Mouse (Mus musculus): ENCODE measurements around the gene Gpx3. TPM values are rescaled to one million over a fixed set of nuclear protein-coding genes. Genes with fewer than 3 reads are reported as not detected.
"Not testable (repeated sequence)": the region's sequence is repeated elsewhere in the genome, so short reads cannot be mapped to it uniquely, and the experiment has no call there.

The Gpx3 gene
- total and polyA plus RNA-seq, 3 experiments = 256 to 729 (median 580) TPM

- peak; percentile 86 for DNase-seq
Measured at GRCm38 (mm10) chr11:54936035-54936770, 34.0 kb downstream of the Gpx3 start.

- no peak for DNase-seq
Measured at GRCm38 (mm10) chr11:54936771-54937140, 34.5 kb downstream of the Gpx3 start.

GRCm38 (mm10) chr11:54939501-54939900 lies 37.2 kb downstream of the Gpx3 start:
- peak; percentile 68 for DNase-seq

GRCm38 (mm10) chr11:54940056-54940455 lies 37.8 kb downstream of the Gpx3 start:
- DNase-seq = peak; percentile 83

GRCm38 (mm10) chr11:54944702-54945101 lies 42.4 kb downstream of the Gpx3 start:
- DNase-seq = no peak

GRCm38 (mm10) chr11:54949717-54950116 lies 47.5 kb downstream of the Gpx3 start:
- DNase-seq = peak; percentile 59

GRCm38 (mm10) chr11:54950684-54951083 lies 48.4 kb downstream of the Gpx3 start:
- peak; percentile 65 for DNase-seq

GRCm38 (mm10) chr11:54952651-54953050 lies 50.4 kb downstream of the Gpx3 start:
- DNase-seq = peak; percentile 64

GRCm38 (mm10) chr11:54953993-54954446 lies 51.8 kb downstream of the Gpx3 start:
- DNase-seq = no peak

GRCm38 (mm10) chr11:54954716-54955115 lies 52.5 kb downstream of the Gpx3 start:
- no peak for DNase-seq

GRCm38 (mm10) chr11:54955400-54955734 lies 53.1 kb downstream of the Gpx3 start:
- not testable (repeated sequence) for DNase-seq

GRCm38 (mm10) chr11:54955735-54956480 lies 53.7 kb downstream of the Gpx3 start:
- DNase-seq = peak; percentile 99

- DNase-seq = no peak
Measured at GRCm38 (mm10) chr11:54956912-54957311, 54.7 kb downstream of the Gpx3 start.

- not testable (repeated sequence) for DNase-seq
Measured at GRCm38 (mm10) chr11:54957708-54958107, 55.5 kb downstream of the Gpx3 start.

- no peak for DNase-seq
Measured at GRCm38 (mm10) chr11:54958571-54959073, 56.4 kb downstream of the Gpx3 start.

Other genes starting within 250 kb of the Gpx3 start
- 10 to 100 TPM; 16.3 to 24.2 TPM for gene Cdc42se2, start 114.8 kb upstream of the Gpx3 start, total RNA-seq (2021)
- 9.8 and 11.6 TPM in 2 replicates for gene Cdc42se2, start 114.8 kb upstream of the Gpx3 start, polyA plus RNA-seq (2012; rRNA removed)
- gene Lyrm7, start 41.5 kb upstream of the Gpx3 start, total RNA-seq (2021) = 10 to 100 TPM; 14.3 to 20.8 TPM
- gene Lyrm7, start 41.5 kb upstream of the Gpx3 start, polyA plus RNA-seq (2012; rRNA removed) = 0.27 and 0.38 TPM in 2 replicates
- 100 to 1,000 TPM; 339 to 391 TPM for gene Hint1, start 36.1 kb upstream of the Gpx3 start, total RNA-seq (2021)
- gene Hint1, start 36.1 kb upstream of the Gpx3 start, polyA plus RNA-seq (2012; rRNA removed) = 610 and 630 TPM in 2 replicates
- 10 to 100 TPM; 82.2 to 88.8 TPM for gene Tnip1, start 60.5 kb downstream of the Gpx3 start, total RNA-seq (2021)
- gene Tnip1, start 60.5 kb downstream of the Gpx3 start, polyA plus RNA-seq (2012; rRNA removed) = 59.0 and 63.6 TPM in 2 replicates
- 100 to 1,000 TPM; 116 to 185 TPM for gene Anxa6, start 131.0 kb downstream of the Gpx3 start, total RNA-seq (2021)
- 54.6 and 58.7 TPM in 2 replicates for gene Anxa6, start 131.0 kb downstream of the Gpx3 start, polyA plus RNA-seq (2012; rRNA removed)
- gene Ccdc69, start 175.7 kb downstream of the Gpx3 start, total RNA-seq (2021) = 10 to 100 TPM in 1 of 2 experiments, 1 to 10 TPM in 1; 9.5 to 14.8 TPM
- gene Ccdc69, start 175.7 kb downstream of the Gpx3 start, polyA plus RNA-seq (2012; rRNA removed) = 1.9 and 2.1 TPM in 2 replicates
- 100 to 1,000 TPM; 232 to 283 TPM for gene Gm2a, start 195.7 kb downstream of the Gpx3 start, total RNA-seq (2021)
- gene Gm2a, start 195.7 kb downstream of the Gpx3 start, polyA plus RNA-seq (2012; rRNA removed) = 146 and 187 TPM in 2 replicates
- not detected for gene Slc36a3, start 249.3 kb downstream of the Gpx3 start, total RNA-seq (2021)
- gene Slc36a3, start 249.3 kb downstream of the Gpx3 start, polyA plus RNA-seq (2012; rRNA removed) = 0.16 TPM in 1 of 2 replicates, not detected in the other

Measured in adrenal gland, adult 2 months (tissue).